Mouse (Mus musculus): ENCODE data around the gene Hnrnpul1. TPM values are rescaled to one million over a fixed set of nuclear protein-coding genes. Genes with fewer than 3 reads are reported as not detected.

Gene Hnrnpul1
- polyA plus RNA-seq, 1 experiment: 543 TPM

DNA sequence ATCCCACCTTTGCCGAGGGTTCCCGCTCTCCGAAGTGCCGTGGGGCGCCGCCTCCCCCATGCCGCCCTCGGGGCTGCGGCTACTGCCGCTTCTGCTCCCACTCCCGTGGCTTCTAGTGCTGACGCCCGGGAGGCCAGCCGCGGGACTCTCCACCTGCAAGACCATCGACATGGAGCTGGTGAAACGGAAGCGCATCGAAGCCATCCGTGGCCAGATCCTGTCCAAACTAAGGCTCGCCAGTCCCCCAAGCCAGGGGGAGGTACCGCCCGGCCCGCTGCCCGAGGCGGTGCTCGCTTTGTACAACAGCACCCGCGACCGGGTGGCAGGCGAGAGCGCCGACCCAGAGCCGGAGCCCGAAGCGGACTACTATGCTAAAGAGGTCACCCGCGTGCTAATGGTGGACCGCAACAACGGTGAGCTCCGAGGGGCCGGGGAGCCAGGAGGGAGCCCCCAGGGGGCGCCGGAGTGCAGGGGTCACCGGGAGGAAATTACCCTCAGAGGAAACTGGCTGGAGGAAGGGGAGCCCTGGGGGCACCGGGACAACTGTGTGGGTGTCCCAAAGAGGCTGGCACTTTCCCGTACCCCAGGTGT is 66.7 kb downstream of the Hnrnpul1 start:
- TF ChIP-seq GATA1 (IDR thresholded peaks at IDR 0.05; ENCODE audit: low read length): no peak

DNA sequence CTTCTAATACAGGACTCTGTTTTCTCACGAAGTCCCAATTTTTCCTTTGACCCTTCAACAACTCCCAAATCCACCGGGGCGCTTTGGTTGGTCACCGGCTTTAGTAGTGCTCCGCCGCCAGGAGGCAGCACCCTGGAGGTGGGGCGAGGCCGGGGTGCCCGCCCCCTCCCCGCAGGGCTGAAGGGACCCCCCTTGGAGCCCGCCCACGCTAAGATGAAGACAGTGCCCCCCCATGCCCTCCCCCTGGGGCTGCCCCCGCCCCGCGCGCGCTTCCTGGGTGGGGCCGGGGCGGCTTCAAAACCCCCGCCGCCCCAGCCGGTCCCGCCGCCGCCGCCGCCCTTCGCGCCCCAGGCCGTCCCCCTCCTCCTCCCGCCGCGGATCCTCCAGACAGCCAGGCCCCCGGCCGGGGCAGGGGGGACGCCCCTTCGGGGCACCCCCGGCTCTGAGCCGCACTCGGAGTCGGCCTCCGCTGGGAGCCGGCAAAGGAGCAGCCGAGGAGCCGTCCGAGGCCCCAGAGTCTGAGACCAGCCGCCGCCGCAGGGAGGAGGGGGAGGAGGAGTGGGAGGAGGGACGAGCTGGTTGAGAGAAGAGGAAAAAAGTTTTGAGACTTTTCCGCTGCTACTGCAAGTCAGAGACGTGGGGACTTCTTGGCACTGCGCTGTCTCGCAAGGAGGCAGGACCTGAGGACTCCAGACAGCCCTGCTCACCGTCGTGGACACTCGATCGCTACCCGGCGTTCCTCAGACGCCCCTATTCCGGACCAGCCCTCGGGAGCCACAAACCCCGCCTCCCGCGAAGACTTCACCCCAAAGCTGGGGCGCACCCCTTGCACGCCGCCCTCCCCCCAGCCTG is 67.7 kb downstream of the Hnrnpul1 start, which contains the start of gene Tgfb1:
Tgfb1 (plus strand) TSS at position 323 of the 852 bp plus-strand sequence.
- TF ChIP-seq GATA1 (IDR thresholded peaks at IDR 0.05; ENCODE audit: low read length): no peak

DNA sequence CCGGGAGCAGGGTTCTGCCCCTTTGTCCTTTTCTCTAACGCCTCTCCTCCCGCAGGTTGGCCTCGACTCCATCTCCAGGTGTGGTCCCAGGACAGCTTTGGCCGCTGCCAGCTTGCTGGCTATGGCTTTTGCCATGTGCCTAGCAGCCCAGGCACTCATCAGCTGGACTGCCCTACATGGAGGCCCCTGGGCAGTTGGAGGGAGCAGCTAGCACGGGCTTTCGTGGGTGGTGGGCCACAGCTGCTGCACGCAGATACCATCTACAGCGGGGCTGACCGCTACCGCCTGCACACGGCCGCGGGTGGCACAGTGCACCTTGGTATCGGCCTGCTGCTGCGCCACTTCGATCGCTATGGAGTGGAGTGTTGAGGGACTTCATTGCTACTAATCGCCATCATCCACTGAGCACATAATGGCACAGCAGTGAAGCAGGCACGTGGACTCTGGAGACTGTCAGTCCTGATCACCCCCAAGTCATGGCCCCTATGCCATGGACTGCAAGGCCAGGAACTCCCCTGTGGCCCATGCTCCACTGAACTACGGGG is 68.6 kb downstream of the Hnrnpul1 start:
- no peak for TF ChIP-seq GATA1 (IDR thresholded peaks at IDR 0.05; ENCODE audit: low read length)

- no peak for TF ChIP-seq GATA1 (IDR thresholded peaks at IDR 0.05; ENCODE audit: low read length)
These were observed 69.9 kb downstream of the Hnrnpul1 start for GRCm38 (mm10) chr7:25684659-25685058.

DNA sequence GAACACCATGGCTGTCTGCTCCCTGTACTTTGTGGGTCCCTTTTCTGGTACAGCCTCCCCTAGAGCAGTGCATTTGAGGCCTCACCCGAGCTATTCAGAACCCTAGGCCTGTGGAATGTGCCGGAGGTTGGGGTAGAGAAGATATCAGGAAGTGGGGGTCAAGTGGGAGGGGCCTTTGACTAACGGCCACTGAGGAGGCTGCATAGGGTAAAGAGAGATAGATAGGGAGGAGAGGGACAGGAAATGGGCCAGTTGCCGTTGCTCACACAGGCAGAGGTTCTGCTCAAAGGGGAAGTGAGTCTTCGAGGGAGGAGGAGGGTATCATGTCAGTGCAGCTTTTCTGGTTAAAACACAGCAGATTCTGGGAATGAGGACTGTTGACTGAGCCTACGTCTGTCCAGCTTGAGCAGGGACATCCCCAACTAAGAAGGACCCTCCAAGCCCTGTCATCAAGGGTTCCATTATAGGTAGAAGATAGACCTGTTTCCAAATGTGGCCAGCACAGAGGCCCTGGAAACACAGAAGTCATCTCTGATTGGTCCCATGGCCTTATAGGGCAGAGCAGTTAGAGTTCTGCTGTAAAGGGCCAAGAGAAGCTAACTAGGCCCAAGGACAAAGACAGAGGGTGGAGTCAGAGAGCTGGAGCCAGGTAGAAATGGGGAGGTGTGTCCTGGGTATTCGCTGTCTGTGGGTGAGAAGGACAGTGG is 70.9 kb downstream of the Hnrnpul1 start:
- TF ChIP-seq GATA1 (IDR thresholded peaks at IDR 0.05; ENCODE audit: low read length): peak; percentile 23

GRCm38 (mm10) chr7:25681341-25682231 is 73.0 kb downstream of the Hnrnpul1 start:
- TF ChIP-seq GATA1 (IDR thresholded peaks at IDR 0.05; ENCODE audit: low read length): no peak

GRCm38 (mm10) chr7:25680514-25681258 is 73.9 kb downstream of the Hnrnpul1 start, which contains the start of gene B9d2:
B9d2 (plus strand) TSS chr7:25680780.
- peak; percentile 71 for TF ChIP-seq GATA1 (IDR thresholded peaks at IDR 0.05; ENCODE audit: low read length)

GRCm38 (mm10) chr7:25679971-25680370 is 74.6 kb downstream of the Hnrnpul1 start:
- TF ChIP-seq GATA1 (IDR thresholded peaks at IDR 0.05; ENCODE audit: low read length): no peak

DNA sequence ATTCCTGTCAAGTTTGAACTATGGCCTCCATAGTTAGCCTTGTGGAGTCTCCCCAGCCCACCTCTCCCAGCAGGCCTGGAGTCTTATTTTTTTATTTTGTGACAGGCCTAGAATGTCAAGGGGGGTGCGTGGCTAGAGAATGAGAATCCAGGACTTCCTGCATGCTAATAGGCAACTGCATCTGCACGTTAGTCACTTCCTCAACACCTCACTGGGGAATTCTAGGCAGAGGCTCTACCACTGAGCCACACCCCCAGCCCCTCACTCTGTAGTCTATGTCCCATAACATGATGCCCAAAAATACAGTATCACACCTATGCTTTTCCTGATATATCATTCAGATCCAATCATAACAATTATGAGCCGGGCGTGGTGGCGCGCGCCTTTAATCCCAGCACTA is 77.5 kb downstream of the Hnrnpul1 start:
- TF ChIP-seq GATA1 (IDR thresholded peaks at IDR 0.05; ENCODE audit: low read length): no peak

DNA sequence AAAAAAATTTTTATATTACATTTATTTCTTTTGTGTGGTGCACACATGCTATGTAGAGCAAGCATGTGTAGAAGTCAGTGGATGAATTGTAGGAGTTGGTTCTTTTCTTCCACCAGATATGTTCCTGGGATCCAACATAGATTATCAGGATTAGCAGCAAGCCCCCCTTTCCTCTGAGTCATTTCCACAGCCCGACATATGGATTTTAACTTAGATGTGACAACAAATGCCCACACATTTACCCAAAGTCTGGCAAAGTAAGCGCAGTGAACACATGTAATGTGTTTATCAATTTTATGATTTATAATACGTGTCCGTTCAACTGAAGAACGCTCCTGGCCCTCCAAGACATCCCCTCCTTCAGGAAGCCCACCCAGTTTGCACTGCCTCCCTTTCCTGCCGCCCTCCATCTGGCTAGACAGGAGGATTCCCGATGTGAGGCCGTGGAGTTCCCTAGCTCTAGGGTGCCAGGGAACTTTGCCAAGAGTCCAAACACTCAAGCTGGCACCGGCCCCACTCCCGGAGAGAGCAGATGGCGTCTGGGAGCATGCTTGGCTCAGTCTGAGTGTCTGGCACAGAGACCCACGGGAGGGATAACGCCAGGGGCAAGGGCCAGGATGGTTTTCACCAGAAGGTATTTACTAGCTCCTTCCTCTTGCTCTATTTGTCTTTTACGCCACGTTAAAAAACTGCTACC is 78.3 kb downstream of the Hnrnpul1 start:
- TF ChIP-seq GATA1 (IDR thresholded peaks at IDR 0.05; ENCODE audit: low read length): no peak

DNA sequence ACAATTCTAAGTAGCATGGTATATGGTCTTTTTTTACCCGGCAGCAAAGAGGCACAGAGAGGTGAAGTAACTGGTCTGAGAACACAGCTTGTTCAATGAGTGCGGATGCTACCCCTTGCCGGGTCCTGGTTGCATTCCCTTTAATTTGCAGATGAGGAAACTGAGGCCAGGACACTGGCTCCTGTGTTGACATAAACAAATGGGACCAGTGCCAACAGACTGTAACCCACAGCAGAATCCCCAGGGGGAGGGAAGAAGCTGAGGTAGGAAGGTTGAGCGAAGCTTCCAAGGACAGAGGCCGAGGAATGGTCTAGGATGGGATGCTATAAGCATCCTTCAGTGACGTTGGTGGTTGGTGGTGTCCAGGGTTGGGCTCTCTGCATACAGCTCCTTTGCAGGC is 79.2 kb downstream of the Hnrnpul1 start:
- no peak for TF ChIP-seq GATA1 (IDR thresholded peaks at IDR 0.05; ENCODE audit: low read length)

DNA sequence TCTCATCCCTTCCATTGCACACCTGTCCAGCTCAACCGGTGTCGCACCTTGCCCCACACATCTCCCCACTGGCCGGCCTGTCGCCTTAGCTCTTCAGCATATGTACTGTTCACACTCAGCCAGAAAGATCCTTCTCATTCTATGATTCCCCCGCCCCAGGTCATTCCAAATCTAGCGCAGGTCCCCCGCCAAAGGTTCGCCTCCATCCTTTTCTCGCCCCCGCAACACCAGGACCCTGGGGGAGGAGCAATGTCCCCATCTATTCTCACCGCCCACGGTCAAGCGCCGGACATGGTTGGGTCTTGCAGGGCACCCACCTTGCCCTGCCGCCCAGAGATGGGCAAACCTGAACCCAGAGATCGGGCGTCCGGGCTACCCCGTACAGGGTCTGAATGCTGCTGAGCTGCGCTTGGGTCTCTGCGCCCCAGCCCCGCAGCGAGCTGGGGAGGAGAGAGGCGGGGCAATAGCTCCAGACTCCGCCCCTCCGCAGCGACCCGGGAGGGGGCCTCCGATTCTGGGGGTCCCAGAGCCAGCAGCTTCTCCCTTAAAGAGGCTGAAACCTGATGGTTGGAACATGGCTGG is 79.7 kb downstream of the Hnrnpul1 start, which contains the start of gene Tmem91:
Tmem91 (minus strand) TSS at position 448 of the 582 bp plus-strand sequence.
- no peak for TF ChIP-seq GATA1 (IDR thresholded peaks at IDR 0.05; ENCODE audit: low read length)

DNA sequence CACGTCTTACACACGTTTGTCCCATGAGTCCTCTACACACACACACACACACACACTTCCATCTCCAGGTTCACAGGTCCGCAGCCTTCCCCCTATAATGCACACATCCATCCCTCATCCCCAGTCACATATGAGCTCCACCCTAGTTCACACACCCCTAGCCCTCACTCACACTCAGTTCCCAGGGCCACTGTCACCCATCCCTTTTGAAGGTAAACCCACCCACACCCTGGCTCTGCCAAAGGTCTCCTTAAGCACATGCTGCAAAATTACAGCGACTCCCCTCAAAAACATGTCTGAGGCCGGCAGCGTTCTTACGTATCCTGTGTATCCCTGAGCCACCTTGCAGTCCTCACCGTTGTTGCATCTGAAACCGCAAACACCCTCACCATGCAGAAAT is 80.3 kb downstream of the Hnrnpul1 start:
- TF ChIP-seq GATA1 (IDR thresholded peaks at IDR 0.05; ENCODE audit: low read length): no peak

Measured in G1E-ER4 (cell line).